Mouse (Mus musculus) cerebellum, adult 2 months (tissue): ENCODE results near the gene Dnal4.

Source experiments
- CTCF ChIP-seq: fragments of 200-500 bp; IDR thresholded peaks from 2 replicates; pipeline ENCODE4 v1.5.1; 2011; ENCODE audit warnings: low read depth, mild to moderate bottlenecking, control low read depth, low read length, moderate library complexity, borderline replicate concordance; ENCODE audit not compliant: insufficient read depth
- POLR2A ChIP-seq: fragments of 200-500 bp; IDR thresholded peaks from 2 replicates; pipeline ENCODE4 v1.6.1; 2011; ENCODE audit warnings: low read length, control low read depth, borderline replicate concordance; ENCODE audit not compliant: insufficient read depth

- no peak for TF ChIP-seq POLR2A
- TF ChIP-seq CTCF, result no peak
Measured at GRCm38 (mm10) chr15:79720796-79721195, 56.9 kb downstream of the Dnal4 start.
